Mouse (Mus musculus): ENCODE results near the gene Arhgap5. TPM values are rescaled to one million over a fixed set of nuclear protein-coding genes. Genes with fewer than 3 reads are reported as not detected.

Arhgap5 gene
- polyA plus RNA-seq, 1 experiment from 2014 or later = 15.1 TPM

GRCm38 (mm10) chr12:52524699-52525098 lies 20.9 kb downstream of the Arhgap5 start:
- Histone ChIP-seq H3K4me1 (ENCODE audit: insufficient read depth) (no peaks in the 10 kb centered on the region; the same call in 1 of the 2 replicates), H3K9ac (replicated peaks) (no peak overlapping the region), H3K9me3 (ENCODE audit: low read length) (no peaks in the 10 kb centered on the region), H3K27me3 (ENCODE audit: insufficient read depth, low read length) (no peaks in the 10 kb centered on the region), H3K36me3 (replicated peaks; ENCODE audit: insufficient read depth, low read length) (no peaks in the 10 kb centered on the region), H3K4me3 (ENCODE audit: low read depth, low read length) (no peak overlapping the region), H3K27ac (ENCODE audit: low read depth) (no peak overlapping the region), H3K4me2 (ENCODE audit: low read depth, low read length) (no peak overlapping the region)
- 78% methylated on average over 2 of the region's 2 CpGs for WGBS (ENCODE audit: insufficient replicate concordance)
- no peak for ATAC-seq
- no peak for DNase-seq
- TF ChIP-seq EP300 (IDR thresholded peaks at IDR 0.05; ENCODE audit: low read depth) (no peak), CTCF (IDR thresholded peaks at IDR 0.05; ENCODE audit: low read depth) (no peak)

- Histone ChIP-seq H3K4me1 (ENCODE audit: insufficient read depth) (no peaks in the 10 kb centered on the region; the same call in 1 of the 2 replicates), H3K4me3 (ENCODE audit: low read depth, low read length) (no peak overlapping the region), H3K27ac (ENCODE audit: low read depth) (no peak overlapping the region), H3K36me3 (replicated peaks; ENCODE audit: insufficient read depth, low read length) (no peaks in the 10 kb centered on the region), H3K4me2 (ENCODE audit: low read depth, low read length) (no peak overlapping the region), H3K27me3 (ENCODE audit: insufficient read depth, low read length) (no peaks in the 10 kb centered on the region), H3K9ac (replicated peaks) (no peak overlapping the region), H3K9me3 (ENCODE audit: low read length) (no peaks in the 10 kb centered on the region)
- DNase-seq = no peak
- WGBS (ENCODE audit: insufficient replicate concordance) = 44% methylated on average over 1 of the region's 1 CpGs
- ATAC-seq = no peak
- no peak for TF ChIP-seq EP300 (IDR thresholded peaks at IDR 0.05; ENCODE audit: low read depth)
- no peak for TF ChIP-seq CTCF (IDR thresholded peaks at IDR 0.05; ENCODE audit: low read depth)
Measured at GRCm38 (mm10) chr12:52525486-52525885, 21.7 kb downstream of the Arhgap5 start.

- no peaks in the 10 kb centered on the region for H3K36me3 ChIP-seq (replicated peaks; ENCODE audit: insufficient read depth, low read length)
- WGBS (ENCODE audit: insufficient replicate concordance) = 78% methylated on average over 3 of the region's 3 CpGs
- H3K4me1 ChIP-seq (ENCODE audit: insufficient read depth) = no peaks in the 10 kb centered on the region; the same call in 1 of the 2 replicates
- no peak for ATAC-seq
- H3K27ac ChIP-seq (ENCODE audit: low read depth) = no peak overlapping the region
- no peak for DNase-seq
- no peak overlapping the region for H3K4me3 ChIP-seq (ENCODE audit: low read depth, low read length)
- H3K9me3 ChIP-seq (ENCODE audit: low read length) = no peaks in the 10 kb centered on the region
- H3K27me3 ChIP-seq (ENCODE audit: insufficient read depth, low read length) = no peaks in the 10 kb centered on the region
- TF ChIP-seq CTCF (IDR thresholded peaks at IDR 0.05; ENCODE audit: low read depth) (no peak), EP300 (IDR thresholded peaks at IDR 0.05; ENCODE audit: low read depth) (no peak)
- H3K4me2 ChIP-seq (ENCODE audit: low read depth, low read length) = no peak overlapping the region
- no peak overlapping the region for H3K9ac ChIP-seq (replicated peaks)
Measured at GRCm38 (mm10) chr12:52529740-52530139, 26.0 kb downstream of the Arhgap5 start.

GRCm38 (mm10) chr12:52541294-52541693 lies 37.5 kb downstream of the Arhgap5 start:
- H3K4me2 ChIP-seq (ENCODE audit: low read depth, low read length) = no peak overlapping the region
- no peaks in the 10 kb centered on the region for H3K27me3 ChIP-seq (ENCODE audit: insufficient read depth, low read length)
- no peak overlapping the region for H3K4me3 ChIP-seq (ENCODE audit: low read depth, low read length)
- H3K9ac ChIP-seq (replicated peaks) = no peak overlapping the region
- H3K4me1 ChIP-seq (ENCODE audit: insufficient read depth) = no peaks in the 10 kb centered on the region
- 62% methylated on average over 4 of the region's 4 CpGs for WGBS (ENCODE audit: insufficient replicate concordance)
- no peaks in the 10 kb centered on the region for H3K9me3 ChIP-seq (ENCODE audit: low read length)
- DNase-seq (no peak), ATAC-seq (no peak)
- H3K36me3 ChIP-seq (replicated peaks; ENCODE audit: insufficient read depth, low read length) = no peaks in the 10 kb centered on the region
- no peak overlapping the region for H3K27ac ChIP-seq (ENCODE audit: low read depth)
- TF ChIP-seq EP300 (IDR thresholded peaks at IDR 0.05; ENCODE audit: low read depth) (no peak), CTCF (IDR thresholded peaks at IDR 0.05; ENCODE audit: low read depth) (no peak)

GRCm38 (mm10) chr12:52544532-52544931 lies 40.8 kb downstream of the Arhgap5 start:
- no peaks in the 10 kb centered on the region for H3K27me3 ChIP-seq (ENCODE audit: insufficient read depth, low read length)
- H3K9me3 ChIP-seq (ENCODE audit: low read length) = no peaks in the 10 kb centered on the region
- no peak overlapping the region for H3K4me2 ChIP-seq (ENCODE audit: low read depth, low read length)
- TF ChIP-seq CTCF (IDR thresholded peaks at IDR 0.05; ENCODE audit: low read depth) (no peak), EP300 (IDR thresholded peaks at IDR 0.05; ENCODE audit: low read depth) (no peak)
- ATAC-seq (no peak), DNase-seq (no peak)
- no peak overlapping the region for H3K4me3 ChIP-seq (ENCODE audit: low read depth, low read length)
- H3K27ac ChIP-seq (ENCODE audit: low read depth) = no peak overlapping the region
- H3K9ac ChIP-seq (replicated peaks) = no peak overlapping the region
- H3K4me1 ChIP-seq (ENCODE audit: insufficient read depth) = no peaks in the 10 kb centered on the region
- H3K36me3 ChIP-seq (replicated peaks; ENCODE audit: insufficient read depth, low read length) = no peaks in the 10 kb centered on the region; the same call in 1 of the 2 replicates
- WGBS (ENCODE audit: insufficient replicate concordance) = 51% methylated on average over 3 of the region's 3 CpGs

GRCm38 (mm10) chr12:52552085-52552484 lies 48.3 kb downstream of the Arhgap5 start:
- H3K9ac ChIP-seq (replicated peaks) = no peak overlapping the region
- no peak for TF ChIP-seq EP300 (IDR thresholded peaks at IDR 0.05; ENCODE audit: low read depth)
- TF ChIP-seq CTCF (IDR thresholded peaks at IDR 0.05; ENCODE audit: low read depth) = no peak
- WGBS (ENCODE audit: insufficient replicate concordance) = 90% methylated on average over 2 of the region's 2 CpGs
- ATAC-seq (no peak), DNase-seq (no peak)
- H3K27ac ChIP-seq (ENCODE audit: low read depth) = no peak overlapping the region
- no peaks in the 10 kb centered on the region; the same call in 1 of the 2 replicates for H3K36me3 ChIP-seq (replicated peaks; ENCODE audit: insufficient read depth, low read length)
- H3K27me3 ChIP-seq (ENCODE audit: insufficient read depth, low read length) = no peaks in the 10 kb centered on the region
- H3K4me3 ChIP-seq (ENCODE audit: low read depth, low read length) = no peak overlapping the region
- no peaks in the 10 kb centered on the region for H3K4me1 ChIP-seq (ENCODE audit: insufficient read depth)
- H3K4me2 ChIP-seq (ENCODE audit: low read depth, low read length) = no peak overlapping the region
- H3K9me3 ChIP-seq (ENCODE audit: low read length) = no peaks in the 10 kb centered on the region
